Mouse (Mus musculus) retina, embryonic 14.5 days (tissue): ENCODE measurements around the gene Zcchc17.

Experiments
- DNase-seq: peaks from one replicate; pipeline ENCODE4 v3.0.0-alpha.2; 2015; ENCODE audit warnings: low spot score

The Zcchc17 gene

GRCm38 (mm10) chr4:130316691-130317090, 43.1 kb downstream of the Zcchc17 start:
- DNase-seq: no peak

DNA sequence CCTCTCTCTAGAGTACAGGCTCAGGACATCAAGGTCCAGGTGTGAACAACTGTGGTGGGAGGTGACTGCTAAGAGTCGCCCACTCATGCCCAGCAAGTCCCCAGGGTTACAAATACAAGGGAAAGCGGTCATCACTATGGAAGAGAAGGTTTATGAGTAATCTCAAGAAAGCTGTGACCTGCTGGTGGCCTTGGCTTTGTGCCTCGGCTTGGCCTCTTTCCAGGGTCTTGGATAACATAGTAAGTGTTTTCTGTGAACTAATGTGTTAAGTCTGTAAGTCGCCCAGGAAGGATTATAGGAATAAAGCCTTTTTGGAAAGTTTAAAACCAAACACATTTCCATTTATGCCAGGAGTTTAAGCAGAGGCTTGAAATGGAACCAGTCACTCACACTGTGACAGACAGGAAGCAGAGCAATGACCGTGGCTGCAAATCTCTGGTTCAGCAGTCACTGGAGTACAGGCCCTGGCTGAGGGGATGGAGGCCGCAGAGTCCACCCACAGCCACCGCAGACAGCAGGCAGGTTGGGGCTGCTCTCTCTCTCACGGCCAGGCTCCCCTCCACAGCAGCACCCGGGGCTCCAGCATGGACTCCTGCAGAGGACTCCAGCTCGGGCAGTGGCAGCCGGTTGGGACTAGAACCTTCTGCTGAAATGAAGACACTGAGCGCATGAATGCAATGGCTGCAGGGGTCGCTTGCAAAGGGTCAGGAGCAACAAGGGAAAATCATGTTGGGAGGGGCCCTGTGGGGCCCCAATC, 43.8 kb downstream of the Zcchc17 start:
- DNase-seq: no peak

DNA sequence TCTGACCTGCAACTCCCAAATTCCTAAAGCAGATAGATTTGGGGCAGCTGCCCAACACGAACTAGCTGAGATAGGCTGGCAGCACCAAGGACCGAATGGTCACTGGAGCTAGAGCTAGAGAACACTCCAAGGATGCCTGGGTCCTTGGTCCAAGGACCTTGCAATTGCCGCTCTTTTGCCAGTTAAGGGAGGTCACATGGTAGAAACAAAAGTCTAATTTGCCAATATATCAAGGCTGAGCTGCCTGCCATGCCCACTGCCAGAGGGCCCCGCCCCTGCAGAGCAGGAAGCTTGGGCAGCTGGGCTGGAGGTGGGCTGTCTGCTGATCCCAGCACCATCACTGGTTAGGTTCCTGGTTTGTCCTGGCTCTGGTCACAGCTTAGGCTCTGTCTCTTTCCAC, 46.2 kb downstream of the Zcchc17 start:
- DNase-seq: no peak

GRCm38 (mm10) chr4:130312526-130312925, 47.2 kb downstream of the Zcchc17 start:
- no peak for DNase-seq

- peak; percentile 19 for DNase-seq
Observed at GRCm38 (mm10) chr4:130309254-130309653, 50.5 kb downstream of the Zcchc17 start.

DNA sequence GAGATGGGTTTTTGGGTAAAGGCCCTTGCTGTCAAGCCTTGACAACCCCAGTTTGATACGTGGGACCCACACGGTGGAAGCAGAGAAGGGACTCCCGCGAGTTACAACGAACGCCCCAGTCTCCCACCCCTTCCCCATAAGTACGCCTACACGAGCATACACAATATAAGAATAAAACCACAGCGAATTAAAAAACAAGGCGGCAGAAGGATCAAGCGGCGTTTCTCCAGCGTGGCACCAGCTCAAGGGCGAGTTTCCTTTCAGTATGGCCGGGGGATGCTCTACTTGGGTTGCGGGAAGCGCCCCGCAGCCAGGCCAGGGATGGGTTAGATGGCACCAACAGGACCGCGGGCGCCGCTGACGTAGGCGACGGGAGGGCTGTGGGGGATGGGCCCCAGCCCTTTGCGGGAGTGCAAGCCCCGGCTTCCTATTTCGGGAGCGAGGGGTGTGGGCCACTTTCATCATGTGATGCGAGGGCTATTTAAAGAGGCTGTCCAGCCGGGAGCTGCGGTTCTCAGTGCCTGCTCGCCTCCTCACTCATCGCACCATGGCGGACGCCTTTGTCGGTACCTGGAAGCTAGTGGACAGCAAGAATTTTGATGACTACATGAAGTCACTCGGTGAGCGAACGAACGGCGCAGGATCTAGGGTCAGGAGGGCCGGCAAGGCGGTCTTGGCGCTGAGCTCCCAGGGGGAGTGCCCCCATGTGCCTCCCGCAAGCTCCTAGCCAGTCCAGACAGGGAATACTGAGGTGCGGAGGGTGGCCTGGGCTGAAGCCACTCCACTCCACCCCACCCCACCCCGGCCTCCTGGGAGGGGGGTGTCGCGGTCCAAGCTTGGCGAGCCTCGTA, 51.3 kb downstream of the Zcchc17 start, which contains the start of the genes Fabp3 and Gm10570:
Fabp3 (plus strand) TSS at position 365 of the 851 bp plus-strand sequence.
Gm10570 (minus strand) TSS at position 444 of the 851 bp plus-strand sequence.
- DNase-seq: peak; percentile 73

DNA sequence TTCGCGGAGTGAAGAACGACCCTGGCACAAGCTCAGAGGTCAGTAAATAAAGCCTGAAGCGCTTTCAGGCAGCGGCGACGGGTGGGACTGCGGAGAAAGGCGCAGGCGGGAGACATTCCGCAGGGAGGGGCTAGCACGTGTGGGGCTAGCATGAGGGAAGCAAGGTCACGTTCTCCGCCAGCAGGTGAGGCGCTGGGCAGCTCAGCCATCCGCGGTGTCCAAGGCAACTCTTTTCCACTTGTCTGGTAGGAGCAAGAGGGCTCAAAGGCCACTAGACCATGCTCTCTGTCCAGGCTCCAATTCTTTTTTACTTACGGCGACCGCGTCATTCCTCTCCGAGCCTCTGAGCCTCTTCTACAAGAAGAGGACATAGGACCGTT, 51.9 kb downstream of the Zcchc17 start:
- peak; percentile 61 for DNase-seq

GRCm38 (mm10) chr4:130306796-130307630, 52.7 kb downstream of the Zcchc17 start:
- no peak for DNase-seq

DNA sequence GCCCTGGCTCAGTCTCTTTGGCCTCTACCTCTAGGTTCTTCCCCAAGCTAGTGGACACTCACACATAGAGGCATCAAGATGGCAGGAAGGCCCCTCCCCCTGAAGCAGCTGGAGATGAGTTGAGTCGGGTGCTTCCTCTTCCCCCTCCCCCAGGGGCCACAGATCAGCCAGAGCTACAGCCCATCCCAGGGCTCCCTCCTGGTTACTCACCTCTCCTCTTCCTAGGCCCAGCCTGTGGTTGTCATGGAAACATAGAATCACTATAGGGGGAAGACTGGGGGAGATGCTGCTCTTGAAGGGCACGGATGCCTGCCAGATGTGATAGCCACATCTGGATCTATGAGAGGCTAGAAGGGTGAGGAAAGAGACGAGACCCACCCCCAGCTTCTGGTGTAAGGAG, 55.0 kb downstream of the Zcchc17 start:
- no peak for DNase-seq

- no peak for DNase-seq
Observed at GRCm38 (mm10) chr4:130302285-130302870, 57.4 kb downstream of the Zcchc17 start.

GRCm38 (mm10) chr4:130299629-130300018, 60.1 kb downstream of the Zcchc17 start:
- no peak for DNase-seq

DNA sequence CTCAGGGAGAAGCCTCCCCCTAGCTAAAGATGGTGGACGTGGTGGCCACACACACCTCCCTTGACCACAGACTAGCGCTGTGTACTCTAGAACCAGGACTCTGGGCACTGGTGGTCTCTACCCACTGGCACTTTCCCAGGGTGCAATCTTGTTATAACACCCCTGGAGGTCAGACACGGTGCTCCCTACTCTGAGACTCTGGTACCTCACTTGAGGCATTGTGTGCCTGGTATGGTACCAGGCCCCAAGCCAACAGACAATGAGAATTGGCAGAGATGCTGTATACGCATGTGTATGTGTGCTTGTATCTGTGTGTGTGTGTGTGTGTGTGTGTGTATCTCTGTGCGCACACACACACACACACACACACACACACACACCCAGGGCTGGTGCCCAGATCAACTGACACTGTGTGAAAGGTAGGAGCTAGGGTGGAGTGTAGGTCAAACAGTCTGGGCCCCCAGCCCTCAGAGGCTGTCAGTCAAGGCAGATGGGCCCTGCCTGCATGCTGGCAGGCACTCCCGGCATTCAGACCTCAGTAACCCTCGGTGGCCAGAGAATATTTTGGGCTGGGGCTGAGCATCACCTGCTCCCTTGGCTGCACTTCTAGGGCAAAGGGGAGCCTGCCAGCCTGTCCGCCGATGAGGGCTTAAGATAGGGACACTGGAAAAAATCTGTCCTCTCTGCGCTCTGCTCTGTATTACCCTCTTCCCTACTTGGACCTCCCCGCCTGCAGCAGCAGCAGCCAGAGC, 60.7 kb downstream of the Zcchc17 start:
- DNase-seq: no peak

DNA sequence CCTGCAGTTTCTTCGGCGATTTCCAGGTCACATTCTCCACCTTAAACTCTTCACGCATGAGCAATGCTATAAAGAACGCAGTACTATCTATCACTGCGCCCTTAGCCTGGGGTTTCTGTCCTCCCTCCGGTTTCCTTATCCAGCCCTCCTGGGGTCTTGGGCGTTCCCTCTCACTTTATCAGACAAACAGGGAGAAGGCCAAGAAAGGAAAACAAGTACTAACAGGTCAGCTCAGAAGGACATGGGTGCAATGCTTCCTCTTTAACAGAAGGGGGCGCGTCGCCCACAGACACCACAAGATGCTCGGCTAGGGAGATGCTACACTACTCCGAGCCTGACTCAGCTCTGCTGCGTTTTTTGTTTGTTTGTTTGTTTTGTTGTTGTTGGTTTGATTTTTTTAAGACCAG, 62.6 kb downstream of the Zcchc17 start:
- peak; percentile 81 for DNase-seq

- DNase-seq: no peak
Observed at GRCm38 (mm10) chr4:130296243-130296965, 63.3 kb downstream of the Zcchc17 start.

GRCm38 (mm10) chr4:130295047-130295745, 64.5 kb downstream of the Zcchc17 start:
- peak; percentile 35 for DNase-seq

- no peak for DNase-seq
Observed at GRCm38 (mm10) chr4:130294513-130294912, 65.2 kb downstream of the Zcchc17 start.

- DNase-seq: peak; percentile 93
Observed at GRCm38 (mm10) chr4:130292271-130292670, 67.5 kb downstream of the Zcchc17 start.

GRCm38 (mm10) chr4:130289824-130290223, 69.9 kb downstream of the Zcchc17 start:
- DNase-seq: no peak

DNA sequence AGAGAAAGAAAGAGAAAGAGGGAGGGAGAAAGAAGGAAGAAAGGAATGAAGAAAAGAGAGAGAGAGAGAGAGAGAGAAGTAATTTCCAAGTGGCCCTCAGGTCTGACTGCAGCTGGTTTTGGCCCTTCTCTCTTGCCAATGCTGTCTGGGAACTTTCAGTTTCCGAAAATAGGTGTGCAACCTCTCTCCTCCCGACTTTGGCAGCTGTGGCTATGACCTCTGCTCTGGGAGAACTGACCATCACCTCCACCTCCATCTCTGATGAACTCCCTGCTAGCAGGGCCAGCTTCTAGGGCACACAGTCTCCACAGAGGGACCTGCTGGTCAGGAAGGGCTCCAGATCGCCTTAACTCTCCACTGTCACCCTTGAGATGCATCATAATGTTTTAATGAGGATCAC, 73.2 kb downstream of the Zcchc17 start:
- no peak for DNase-seq

DNA sequence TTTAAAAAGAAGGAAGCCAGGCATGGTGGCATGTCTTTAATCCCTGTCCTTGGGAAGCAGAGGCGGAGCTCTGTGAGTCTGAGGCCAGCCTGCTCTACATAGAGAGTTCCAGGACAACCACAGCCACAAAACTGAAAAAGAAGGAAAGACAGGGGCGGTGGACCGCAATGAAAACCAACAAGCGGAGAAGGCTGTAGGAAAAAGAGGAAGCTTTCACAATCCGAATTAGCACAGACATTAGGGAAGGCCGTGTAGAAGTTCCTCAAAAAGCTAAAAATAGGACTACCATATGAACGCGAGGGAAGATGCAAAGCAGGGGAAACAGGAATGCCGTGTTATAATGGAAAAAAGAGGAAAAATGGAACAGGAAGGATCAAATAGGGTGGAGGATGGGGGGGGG, 75.9 kb downstream of the Zcchc17 start:
- DNase-seq: no peak
